Mouse (Mus musculus): ENCODE results near the gene Zscan12. TPM values are rescaled to one million over a fixed set of nuclear protein-coding genes. Genes with fewer than 3 reads are reported as not detected.
"Not testable (repeated sequence)": the region's sequence is repeated elsewhere in the genome, so short reads cannot be mapped to it uniquely, and the experiment has no call there.

Zscan12 gene
- polyA plus RNA-seq, 1 experiment from 2014 or later, result 16.8 TPM

DNA sequence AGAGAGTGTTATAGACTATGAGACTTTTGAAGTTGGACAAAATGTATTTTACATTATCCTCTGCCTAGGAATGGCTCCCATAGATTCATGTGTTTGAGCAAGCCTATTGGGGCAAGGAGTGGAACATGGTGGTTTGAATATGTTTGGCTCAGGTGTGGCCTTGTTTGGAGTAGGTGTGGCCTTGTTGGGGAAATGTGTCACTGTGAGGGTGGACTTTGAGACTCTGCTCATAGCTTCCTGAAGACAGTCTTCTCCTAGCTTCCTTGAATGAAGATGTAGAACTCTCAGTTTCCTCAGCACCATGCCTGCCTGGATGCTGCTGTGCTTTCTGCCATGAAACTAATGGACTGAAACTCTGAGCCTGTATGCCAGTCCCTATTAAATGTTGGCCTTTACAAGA, 12.0 kb upstream of the Zscan12 start:
- H3K4me3 ChIP-seq (replicated peaks), result no peak overlapping the region
- ATAC-seq, result no peak
- no peaks in the 10 kb centered on the region for H3K4me1 ChIP-seq (replicated peaks)

DNA sequence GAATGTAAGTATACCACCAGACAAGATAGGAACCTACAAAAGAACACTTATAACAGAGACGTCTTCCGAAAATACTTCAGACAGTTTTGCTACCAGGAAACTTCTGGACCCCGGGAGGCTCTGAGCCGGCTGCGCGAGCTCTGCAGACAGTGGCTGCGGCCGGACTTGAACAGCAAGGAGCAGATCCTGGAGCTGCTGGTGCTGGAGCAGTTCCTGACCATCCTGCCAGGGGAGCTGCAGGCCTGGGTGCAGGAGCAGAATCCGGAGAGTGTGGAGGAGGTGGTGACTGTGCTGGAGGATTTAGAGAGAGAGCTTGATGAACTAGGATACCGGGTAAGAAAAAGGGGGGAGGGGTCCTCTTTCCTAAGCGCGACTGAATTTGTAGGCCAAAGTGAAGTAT, 1.1 kb downstream of the Zscan12 start:
- WGBS, result 62% methylated on average over 12 of the region's 12 CpGs
- H3K27ac ChIP-seq, result no peak overlapping the region

More for the DNA sequence above, 12.0 kb upstream of the Zscan12 start:
- Histone ChIP-seq H3K27me3 (no peaks in the 10 kb centered on the region), H3K27ac (no peak overlapping the region), H3K4me2 (replicated peaks) (no peak overlapping the region), H3K9me3 (no peaks in the 10 kb centered on the region), H3K36me3 (no peaks in the 10 kb centered on the region), H3K9ac (replicated peaks) (no peak overlapping the region)

DNA sequence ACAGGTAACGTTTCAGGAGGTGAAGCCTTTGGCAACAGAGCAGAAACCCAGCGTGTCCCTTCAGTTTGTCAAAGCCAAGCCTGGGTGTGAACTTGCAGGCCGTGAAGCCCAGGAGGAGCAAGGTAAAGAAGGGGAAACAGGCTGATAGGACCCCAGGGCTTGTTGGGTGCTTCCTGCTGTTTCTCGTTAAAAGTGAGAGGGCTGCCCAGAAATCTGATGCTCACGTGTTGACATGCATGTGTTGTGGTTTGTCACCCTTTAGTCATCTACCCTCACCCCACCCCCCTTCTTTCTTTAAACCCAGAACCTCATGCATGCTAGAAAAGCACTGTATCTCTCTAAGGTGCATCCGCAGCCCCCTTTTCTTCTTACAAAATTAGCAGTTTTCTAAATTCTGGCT, 4.0 kb downstream of the Zscan12 start:
- Histone ChIP-seq H3K4me1 (replicated peaks) (peaks cover 27% of the 10 kb centered on the region), H3K4me2 (replicated peaks) (no peak overlapping the region), H3K27ac (no peak overlapping the region), H3K36me3 (peaks cover 44% of the 10 kb centered on the region), H3K9me3 (no peaks in the 10 kb centered on the region), H3K4me3 (replicated peaks) (no peak overlapping the region), H3K27me3 (no peaks in the 10 kb centered on the region), H3K9ac (replicated peaks) (no peak overlapping the region)
- WGBS, result 92% methylated on average over 6 of the region's 6 CpGs
- no peak for ATAC-seq

More for the DNA sequence above, 1.1 kb downstream of the Zscan12 start:
- Histone ChIP-seq H3K4me2 (replicated peaks) (peak overlapping the region; percentile 70), H3K36me3 (peaks cover 14% of the 10 kb centered on the region), H3K9me3 (no peaks in the 10 kb centered on the region), H3K4me3 (replicated peaks) (peak overlapping the region; percentile 88), H3K4me1 (replicated peaks) (peaks cover 27% of the 10 kb centered on the region), H3K9ac (replicated peaks) (peak overlapping the region; percentile 92), H3K27me3 (no peaks in the 10 kb centered on the region; the same call in 1 of the 2 replicates)
- no peak for ATAC-seq

DNA sequence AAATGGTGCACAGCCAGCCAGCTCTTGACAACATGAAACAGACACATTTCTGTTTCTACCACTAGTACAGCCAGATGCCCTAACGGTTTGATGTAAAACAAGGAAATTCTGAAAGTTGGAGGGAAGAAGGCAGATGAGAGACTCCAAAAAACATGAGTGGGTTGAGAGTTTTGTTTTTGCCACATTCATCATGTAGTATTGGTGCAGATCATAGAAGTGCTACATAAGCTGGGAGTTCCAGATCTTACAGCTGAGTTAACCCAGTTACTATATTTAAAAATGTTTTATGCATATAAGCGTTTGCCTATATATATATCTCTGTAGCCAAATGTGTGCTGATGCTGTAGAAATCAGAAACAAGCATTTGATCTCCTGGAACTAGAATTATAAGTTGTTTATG, 10.1 kb downstream of the Zscan12 start:
- peaks cover 37% of the 10 kb centered on the region for H3K36me3 ChIP-seq

DNA sequence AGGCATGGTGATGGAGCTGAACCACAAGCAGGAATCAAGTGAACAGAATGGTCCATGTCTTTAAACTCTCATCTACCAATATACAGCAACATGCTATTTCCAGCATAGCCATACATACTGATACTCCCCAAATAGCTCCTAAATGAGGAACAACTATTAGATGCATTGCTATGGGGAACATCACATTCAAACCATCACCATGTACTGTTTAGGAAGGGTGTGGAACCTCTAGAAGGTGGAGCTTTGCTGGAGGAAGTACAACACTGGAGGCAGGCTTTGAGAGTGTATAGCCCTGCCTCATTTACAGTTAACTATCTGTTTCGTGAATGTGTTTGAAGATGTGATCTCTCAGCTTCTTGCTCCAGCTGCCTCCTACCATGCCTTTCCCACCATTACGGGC, 15.2 kb downstream of the Zscan12 start:
- ATAC-seq, result no peak
- WGBS, result 93% methylated on average over 2 of the region's 2 CpGs
- H3K36me3 ChIP-seq, result 0 out of 2 replicates have a peak, but pooled peaks cover 3% of the 10 kb centered on the region
- no peaks in the 10 kb centered on the region for H3K4me1 ChIP-seq (replicated peaks)
- H3K27ac ChIP-seq, result no peak overlapping the region
- H3K9me3 ChIP-seq, result no peaks in the 10 kb centered on the region
- H3K27me3 ChIP-seq, result no peaks in the 10 kb centered on the region
- no peak overlapping the region for H3K4me2 ChIP-seq (replicated peaks)
- no peak overlapping the region for H3K4me3 ChIP-seq (replicated peaks)
- no peak overlapping the region for H3K9ac ChIP-seq (replicated peaks)

More for the DNA sequence above, 10.1 kb downstream of the Zscan12 start:
- Histone ChIP-seq H3K27ac (no peak overlapping the region), H3K9ac (replicated peaks) (no peak overlapping the region), H3K27me3 (no peaks in the 10 kb centered on the region), H3K4me2 (replicated peaks) (no peak overlapping the region), H3K9me3 (no peaks in the 10 kb centered on the region), H3K4me1 (replicated peaks) (no peaks in the 10 kb centered on the region), H3K4me3 (replicated peaks) (no peak overlapping the region)
- WGBS, result 90% methylated on average over 2 of the region's 2 CpGs
- no peak for ATAC-seq

DNA sequence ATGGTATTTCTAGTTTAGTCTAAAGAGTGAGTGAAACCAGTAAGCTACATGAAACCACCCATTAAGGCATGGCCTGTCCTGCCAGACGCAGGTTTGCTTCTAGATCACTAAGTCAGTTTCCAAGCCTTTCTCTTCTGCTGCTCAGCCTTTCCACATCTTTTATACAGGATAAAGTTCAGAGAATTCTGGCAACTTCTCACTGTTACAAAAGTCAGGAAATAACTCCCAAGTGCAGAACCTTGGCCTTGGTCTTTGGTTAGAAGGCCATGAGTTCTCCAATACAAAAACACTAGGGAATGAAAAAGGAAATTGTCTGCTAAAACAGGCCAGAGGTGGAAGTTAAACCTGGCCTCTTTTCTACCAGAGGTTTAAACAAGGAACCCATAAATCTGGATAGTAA, 32.6 kb downstream of the Zscan12 start:
- Histone ChIP-seq H3K9ac (replicated peaks) (no peak overlapping the region), H3K4me2 (replicated peaks) (no peak overlapping the region), H3K36me3 (peaks cover 79% of the 10 kb centered on the region), H3K27ac (no peak overlapping the region), H3K27me3 (no peaks in the 10 kb centered on the region), H3K9me3 (no peaks in the 10 kb centered on the region), H3K4me1 (replicated peaks) (peaks cover 11% of the 10 kb centered on the region), H3K4me3 (replicated peaks) (no peak overlapping the region)
- 98% methylated on average over 1 of the region's 1 CpGs for WGBS
- no peak for ATAC-seq

DNA sequence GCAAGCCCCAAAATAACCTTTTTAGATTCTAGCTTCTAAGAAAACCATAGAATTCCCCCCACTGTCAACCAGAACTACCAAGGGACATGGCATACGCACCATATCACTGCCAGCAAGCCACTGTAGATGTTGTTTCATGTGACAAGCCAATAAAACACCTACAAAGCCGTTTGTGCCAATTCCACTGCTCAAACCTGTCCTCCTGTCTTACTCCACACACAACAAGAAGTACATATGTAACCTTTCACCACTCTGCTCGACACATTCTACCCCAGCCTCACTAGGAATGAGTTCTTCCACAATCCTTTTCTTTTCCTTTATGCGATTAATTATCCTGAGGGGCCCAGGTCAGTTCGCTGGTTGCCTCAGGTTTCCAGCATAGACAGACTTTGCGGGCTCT, 33.0 kb downstream of the Zscan12 start:
- Histone ChIP-seq H3K27me3 (no peaks in the 10 kb centered on the region), H3K9ac (replicated peaks) (no peak overlapping the region), H3K9me3 (no peaks in the 10 kb centered on the region), H3K4me2 (replicated peaks) (no peak overlapping the region), H3K27ac (no peak overlapping the region), H3K4me1 (replicated peaks) (peaks cover 14% of the 10 kb centered on the region), H3K4me3 (replicated peaks) (no peak overlapping the region), H3K36me3 (peaks cover 74% of the 10 kb centered on the region)
- 90% methylated on average over 6 of the region's 6 CpGs for WGBS
- ATAC-seq, result no peak

DNA sequence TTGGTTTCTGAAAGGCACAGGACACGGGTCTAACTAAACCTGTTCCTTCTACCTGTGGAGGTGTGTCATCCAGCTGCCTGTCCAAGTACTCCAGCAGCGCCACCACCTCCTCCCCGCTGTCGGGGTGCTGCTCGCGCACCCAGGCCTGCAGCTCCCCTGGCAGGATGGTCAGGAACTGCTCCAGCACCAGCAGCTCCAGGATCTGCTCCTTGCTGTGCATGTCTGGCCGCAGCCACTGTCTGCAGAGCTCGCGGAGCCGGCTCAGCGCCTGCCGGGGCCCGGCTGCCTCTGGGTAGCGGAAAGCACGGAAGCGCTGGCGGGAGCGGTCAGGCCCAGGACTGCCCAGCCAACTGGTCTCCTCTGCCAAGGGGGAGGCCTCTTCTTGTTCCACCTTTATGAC, 33.4 kb downstream of the Zscan12 start:
- not testable (repeated sequence) for H3K27me3 ChIP-seq; H3K9ac ChIP-seq (replicated peaks); H3K9me3 ChIP-seq; H3K27ac ChIP-seq; H3K4me2 ChIP-seq (replicated peaks); H3K4me3 ChIP-seq (replicated peaks)
- 95% methylated on average over 18 of the region's 18 CpGs for WGBS
- H3K4me1 ChIP-seq (replicated peaks), result peaks cover 18% of the 10 kb centered on the region
- ATAC-seq, result peak; percentile 55
- H3K36me3 ChIP-seq, result peaks cover 70% of the 10 kb centered on the region

DNA sequence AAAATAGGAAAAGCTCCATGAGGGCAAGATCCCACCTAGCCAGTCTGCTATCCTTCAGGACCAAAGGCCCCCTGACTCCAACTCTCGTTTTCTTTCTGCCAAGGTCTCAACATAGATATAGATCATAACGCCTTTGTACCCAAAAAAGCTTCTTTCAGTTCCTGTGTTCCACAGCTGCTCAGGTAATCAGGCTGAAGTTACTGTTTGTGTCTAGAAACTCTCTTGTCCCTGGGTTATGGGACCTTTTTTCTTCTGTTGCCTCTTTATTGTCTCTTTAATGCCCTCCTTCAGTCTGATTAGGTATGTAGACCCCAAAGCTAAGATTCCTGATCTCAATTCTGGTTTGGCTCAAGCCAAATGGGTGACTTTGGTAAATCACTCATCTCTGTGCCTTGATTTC, 34.9 kb downstream of the Zscan12 start:
- no peak overlapping the region for H3K4me3 ChIP-seq (replicated peaks)
- no peak overlapping the region for H3K27ac ChIP-seq
- H3K36me3 ChIP-seq, result peaks cover 56% of the 10 kb centered on the region
- H3K27me3 ChIP-seq, result no peaks in the 10 kb centered on the region
- no peak overlapping the region for H3K9ac ChIP-seq (replicated peaks)
- no peak for ATAC-seq
- 94% methylated on average over 2 of the region's 2 CpGs for WGBS
- no peaks in the 10 kb centered on the region for H3K9me3 ChIP-seq
- no peak overlapping the region for H3K4me2 ChIP-seq (replicated peaks)
- peaks cover 27% of the 10 kb centered on the region for H3K4me1 ChIP-seq (replicated peaks)

DNA sequence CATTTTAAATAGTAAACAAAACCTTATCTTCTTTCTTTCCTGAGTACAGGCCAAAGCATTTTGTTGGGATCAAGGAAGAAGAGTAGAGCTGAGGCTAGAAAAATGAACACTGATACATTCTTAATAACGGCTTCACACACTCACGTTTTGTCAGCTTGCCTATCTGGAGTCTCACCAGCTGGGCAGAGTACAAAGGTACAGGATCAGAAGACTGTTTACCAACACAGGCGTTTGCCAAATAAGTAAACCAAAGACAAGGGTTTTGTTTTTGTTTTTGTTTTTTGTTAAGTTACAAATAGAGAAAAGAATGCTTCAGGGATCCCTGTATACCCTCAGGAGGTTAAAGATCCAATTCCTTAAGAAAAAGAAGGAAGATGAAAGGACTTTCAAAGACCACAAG, 38.5 kb downstream of the Zscan12 start:
- no peaks in the 10 kb centered on the region for H3K9me3 ChIP-seq
- peaks cover 23% of the 10 kb centered on the region for H3K36me3 ChIP-seq
- H3K9ac ChIP-seq (replicated peaks), result peak overlapping the region; percentile 84; the same call in 1 of the 2 replicates
- peaks cover 27% of the 10 kb centered on the region for H3K4me1 ChIP-seq (replicated peaks)
- peak overlapping the region; percentile 85 for H3K4me3 ChIP-seq (replicated peaks)
- H3K4me2 ChIP-seq (replicated peaks), result peak overlapping the region; percentile 83
- ATAC-seq, result no peak
- H3K27me3 ChIP-seq, result no peaks in the 10 kb centered on the region; the same call in 1 of the 2 replicates
- H3K27ac ChIP-seq, result no peak overlapping the region
- 84% methylated on average over 3 of the region's 3 CpGs for WGBS

DNA sequence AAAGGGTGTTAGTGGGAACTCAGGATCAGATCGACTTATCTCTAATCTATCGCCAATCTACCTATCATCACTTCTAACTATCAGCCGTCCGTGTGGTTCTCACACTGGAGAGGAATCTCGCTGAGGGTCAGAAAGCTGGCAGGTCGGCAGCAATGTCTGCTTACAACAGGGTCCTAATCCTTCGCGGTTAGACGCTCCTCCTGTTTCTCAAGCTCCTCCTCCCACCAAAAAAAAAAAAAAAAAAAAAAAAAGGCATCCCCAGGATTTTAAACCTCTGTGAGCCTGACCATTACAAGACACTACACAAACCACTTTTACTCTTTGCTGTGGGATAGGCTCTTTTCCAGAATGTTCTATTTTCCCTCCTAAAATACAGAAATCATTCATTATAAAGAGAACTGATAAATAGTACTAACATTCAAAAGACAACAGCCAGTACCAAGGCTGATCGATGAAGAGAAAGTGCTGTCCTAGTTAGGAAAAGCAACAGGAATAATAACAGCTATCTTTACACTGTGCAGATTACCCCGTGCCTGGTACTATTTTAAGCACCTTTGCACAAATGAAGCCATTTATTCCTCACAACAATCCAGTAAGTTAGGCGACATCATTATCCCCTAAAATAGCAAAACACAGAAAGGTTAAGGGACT, 39.1 kb downstream of the Zscan12 start:
- WGBS, result 12% methylated on average over 12 of the region's 12 CpGs
- peak; percentile 44 for ATAC-seq
- no peaks in the 10 kb centered on the region for H3K9me3 ChIP-seq
- peaks cover 27% of the 10 kb centered on the region for H3K4me1 ChIP-seq (replicated peaks)
- H3K4me3 ChIP-seq (replicated peaks), result peak overlapping the region; percentile 85
- H3K9ac ChIP-seq (replicated peaks), result peak overlapping the region; percentile 84
- peak overlapping the region; percentile 83 for H3K4me2 ChIP-seq (replicated peaks)
- peak overlapping the region; percentile 70; the same call in 1 of the 2 replicates for H3K27ac ChIP-seq
- peaks cover 18% of the 10 kb centered on the region for H3K36me3 ChIP-seq
- H3K27me3 ChIP-seq, result no peaks in the 10 kb centered on the region; the same call in 1 of the 2 replicates

DNA sequence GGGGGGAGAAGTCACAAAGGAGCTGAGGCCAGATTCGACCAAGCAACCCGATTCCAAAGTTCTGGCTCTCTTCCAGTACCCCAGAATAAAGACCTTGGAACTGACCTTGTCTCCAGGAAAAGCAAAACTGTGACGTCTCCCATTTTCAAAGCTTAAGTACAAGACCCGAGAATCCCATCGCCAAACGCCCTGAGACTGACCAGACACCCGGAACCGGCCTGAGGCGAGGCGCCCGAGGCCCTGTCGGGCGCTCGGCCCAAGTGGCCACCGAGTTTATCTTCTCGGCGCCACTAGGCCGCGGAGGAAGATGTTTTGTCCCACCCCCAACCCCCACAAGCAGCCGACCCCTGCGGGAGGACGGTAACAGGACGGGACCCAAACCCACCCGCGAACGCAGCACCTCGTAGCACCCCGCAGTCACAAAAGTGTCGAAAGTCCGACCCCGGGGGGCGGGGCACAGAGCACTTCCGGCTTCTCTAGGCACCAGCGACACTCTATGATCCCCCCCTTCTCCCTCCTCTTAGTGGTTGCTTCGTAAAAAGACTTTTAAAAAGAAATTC, 39.7 kb downstream of the Zscan12 start, which contains the start of gene Zkscan3:
TSS of gene Zkscan3 (minus strand) at position 469 of the 560 bp plus-strand sequence.
- peak within 1 kb of the TSS; percentile 70 for H3K27ac ChIP-seq
- H3K4me1 ChIP-seq (replicated peaks), result peaks cover 27% of the 10 kb centered on the region
- H3K27me3 ChIP-seq, result no peaks in the 10 kb centered on the region; the same call in 1 of the 2 replicates
- H3K36me3 ChIP-seq, result peaks cover 18% of the 10 kb centered on the region
- ATAC-seq, result peak; percentile 97
- under 1% methylated on average over 35 of the region's 35 CpGs for WGBS
- peak within 1 kb of the TSS; percentile 84 for H3K9ac ChIP-seq (replicated peaks)
- peak within 1 kb of the TSS; percentile 85 for H3K4me3 ChIP-seq (replicated peaks)
- H3K4me2 ChIP-seq (replicated peaks), result peak within 1 kb of the TSS; percentile 83
- H3K9me3 ChIP-seq, result no peaks in the 10 kb centered on the region
